Mouse (Mus musculus): ENCODE results near the gene Atp6v0c.

DNA sequence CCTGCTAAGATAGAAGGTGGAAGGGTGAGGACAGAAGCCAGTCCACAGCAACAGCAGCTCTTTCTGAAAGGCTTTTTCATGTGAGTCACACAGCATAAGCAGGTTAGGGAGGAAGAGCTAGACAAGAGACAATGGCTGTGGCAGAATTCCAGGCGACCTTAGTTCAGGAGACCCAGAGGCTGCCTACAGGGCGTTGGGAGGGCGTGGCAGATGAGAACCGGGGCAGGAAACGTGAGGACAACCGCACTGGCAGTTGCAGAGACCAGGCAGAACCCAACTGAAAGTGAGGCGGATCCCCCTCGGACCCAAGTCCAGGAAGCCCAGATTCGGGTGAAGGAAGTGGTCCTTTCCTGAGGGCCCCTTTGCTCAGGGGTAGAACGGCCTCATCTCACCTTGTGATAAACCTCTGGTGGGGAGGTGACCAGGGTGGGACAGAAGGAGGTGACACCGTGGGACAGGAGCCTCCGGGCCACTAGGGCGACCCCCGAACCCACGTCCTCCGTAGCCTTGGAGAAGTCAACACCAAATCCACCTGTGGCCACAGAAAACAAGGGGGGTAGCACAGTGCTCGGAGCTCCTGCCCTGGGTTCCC is 6.8 kb downstream of the Atp6v0c start:
- TF ChIP-seq CTCF (IDR thresholded peaks at IDR 0.05) (no peak), EP300 (IDR thresholded peaks at IDR 0.05) (no peak)
